Mouse (Mus musculus): ENCODE data around the gene Ezh1.

Ezh1 gene

DNA sequence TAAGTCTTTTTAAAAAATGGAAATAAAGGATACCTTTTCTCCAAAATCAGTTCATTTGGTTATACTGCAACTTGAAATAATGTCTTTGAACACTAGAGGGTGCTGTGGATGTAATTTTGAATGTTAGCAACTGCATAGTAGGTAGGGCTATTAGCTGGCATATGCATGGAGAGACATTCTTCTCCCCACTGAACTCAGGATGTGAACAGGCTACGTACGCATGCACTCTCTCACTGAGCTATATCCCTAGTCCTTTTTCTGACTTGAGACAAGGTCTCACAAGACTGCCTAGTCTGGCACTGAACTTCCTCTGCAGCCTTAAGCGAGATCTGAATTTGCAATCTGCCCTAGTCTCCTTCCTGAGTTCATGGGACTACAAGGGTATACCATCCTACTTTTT, 14.3 kb downstream of the Ezh1 start:
- DNase-seq (ENCODE audit: low read depth, low spot score): peak; percentile 64

DNA sequence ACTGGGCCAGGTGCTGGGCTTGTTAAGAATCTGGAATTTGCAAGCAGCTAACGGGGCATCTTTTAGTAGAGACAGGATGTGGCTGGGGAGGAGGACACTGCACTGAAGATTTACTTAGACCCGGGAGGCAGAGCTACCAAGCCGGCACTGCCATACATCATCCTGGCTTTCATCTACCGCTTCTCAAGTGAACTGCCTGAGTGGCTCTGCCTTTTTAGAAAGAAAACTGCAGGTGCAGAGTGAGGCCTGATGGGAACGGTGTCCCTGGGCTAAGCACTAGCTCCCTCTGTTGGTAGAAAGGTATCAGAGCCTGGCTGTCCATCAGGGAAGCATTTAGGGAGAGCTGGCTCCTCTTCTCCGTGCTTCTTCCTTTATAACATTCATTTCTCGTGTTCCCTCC, 25.3 kb downstream of the Ezh1 start:
- no peak for DNase-seq (ENCODE audit: low read depth, low spot score)

DNA sequence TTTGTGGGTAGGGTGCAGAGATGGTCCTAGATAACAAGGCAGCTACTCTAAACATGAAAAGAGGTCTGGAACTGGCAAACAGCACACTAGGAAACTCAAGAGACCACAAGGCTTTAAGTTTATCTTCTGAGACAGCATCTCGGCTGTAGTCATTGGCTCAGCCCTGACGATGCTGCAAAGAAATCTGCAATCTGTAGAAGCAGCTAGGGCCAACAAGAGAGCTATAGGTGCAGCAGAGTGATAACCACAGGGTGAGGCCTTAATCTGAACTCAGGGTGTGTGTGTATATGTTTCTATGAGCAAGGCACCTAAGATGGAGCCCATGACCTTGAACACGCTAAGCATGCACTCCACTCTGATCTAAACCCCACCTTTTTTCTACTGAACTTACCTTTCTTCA, 26.7 kb downstream of the Ezh1 start:
- no peak for DNase-seq (ENCODE audit: low read depth, low spot score)

DNA sequence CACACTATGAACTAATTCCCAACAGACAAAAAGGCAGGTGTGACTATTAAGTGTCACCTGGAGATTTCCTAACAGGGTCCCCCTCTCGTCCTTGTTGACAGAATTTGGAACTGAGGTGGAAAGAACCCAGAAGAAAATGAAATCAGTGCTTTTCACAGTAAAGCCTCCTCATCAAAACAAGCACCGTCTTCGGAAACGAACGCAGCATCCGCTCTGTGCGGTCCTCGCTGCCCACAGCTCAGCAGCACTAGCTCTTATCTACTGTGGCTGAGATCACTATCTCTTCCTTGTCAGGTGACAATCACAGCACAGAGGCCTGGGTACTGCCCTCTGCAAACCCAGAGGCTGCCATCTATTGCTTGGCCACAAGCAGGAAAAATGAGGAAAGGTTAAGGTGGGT, 30.1 kb downstream of the Ezh1 start:
- no peak for DNase-seq (ENCODE audit: low read depth, low spot score)

DNA sequence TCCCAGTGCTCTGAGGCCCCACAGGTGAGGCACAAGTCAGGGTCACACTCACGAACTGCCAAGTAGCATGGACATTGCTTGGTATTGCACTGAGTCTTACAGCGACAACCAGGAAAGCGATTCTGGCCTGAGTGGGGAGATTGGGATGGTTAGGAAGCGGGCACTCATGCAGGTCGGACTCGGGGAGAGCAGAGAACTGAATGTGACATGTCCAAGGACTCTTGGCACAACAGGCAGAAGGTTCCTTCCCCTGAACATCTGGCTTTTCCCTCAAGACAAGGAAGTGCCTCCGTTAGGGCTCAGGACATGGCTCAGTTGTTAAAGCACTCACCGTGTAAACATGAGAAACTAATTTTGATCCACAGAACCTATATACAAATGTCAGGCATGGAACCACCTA, 30.7 kb downstream of the Ezh1 start:
- DNase-seq (ENCODE audit: low read depth, low spot score): no peak

DNA sequence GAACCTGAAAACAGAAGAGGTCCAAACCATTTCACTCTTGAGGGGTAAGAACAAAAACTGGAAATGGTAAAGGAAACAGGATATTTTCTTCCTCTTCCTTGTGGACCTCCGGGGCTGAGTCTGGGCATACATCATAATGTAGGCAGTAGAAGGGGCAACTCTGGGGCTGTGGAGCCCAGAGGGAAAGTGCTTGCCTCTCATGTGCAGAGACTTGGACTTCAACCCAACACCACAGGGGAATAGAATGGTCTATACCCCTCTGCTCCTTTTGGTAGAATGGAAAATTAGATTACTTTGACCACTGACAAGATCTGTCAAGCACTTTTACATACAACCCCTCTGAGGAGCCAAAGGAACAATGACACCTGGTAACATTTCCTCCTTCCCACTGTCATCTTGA, 31.2 kb downstream of the Ezh1 start:
- DNase-seq (ENCODE audit: low read depth, low spot score): no peak

DNA sequence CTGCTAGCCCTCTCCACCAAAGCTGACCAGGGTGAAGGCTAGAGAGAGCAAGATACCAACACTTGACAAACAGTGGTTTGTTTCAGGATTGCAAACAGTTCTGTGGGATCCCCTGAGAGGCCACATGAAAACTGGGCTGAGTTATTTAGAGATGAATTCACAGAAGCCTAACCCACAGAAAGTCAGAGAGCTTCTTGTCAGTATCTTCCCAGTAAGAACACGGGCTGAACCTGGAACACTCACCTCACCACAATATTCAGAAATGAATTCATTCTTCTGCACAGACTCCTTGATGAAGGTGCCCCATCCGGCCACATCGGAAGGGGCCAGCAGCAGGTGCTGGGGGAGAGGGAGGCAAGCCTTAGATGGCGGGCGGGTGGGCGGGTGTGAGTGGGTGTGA, 31.6 kb downstream of the Ezh1 start:
- no peak for DNase-seq (ENCODE audit: low read depth, low spot score)

DNA sequence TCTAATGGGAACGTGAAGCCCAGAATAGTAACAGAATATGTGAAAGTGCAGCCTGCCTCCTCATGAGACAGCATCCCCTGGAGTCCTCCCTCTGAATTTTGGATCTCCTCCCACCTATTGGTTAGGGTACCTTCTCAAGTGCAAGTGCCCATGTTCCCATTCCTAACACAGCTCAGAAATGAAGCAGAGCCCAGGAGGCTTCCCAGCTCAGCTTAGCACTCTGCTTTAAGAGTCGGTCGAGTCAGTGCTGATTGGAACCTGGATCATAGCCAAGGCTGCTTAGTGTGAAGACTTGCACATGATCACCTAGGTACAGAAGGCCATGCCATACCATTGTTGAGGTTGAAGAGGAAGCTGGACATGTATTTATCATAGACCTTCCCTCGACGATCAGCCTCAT, 32.1 kb downstream of the Ezh1 start:
- DNase-seq (ENCODE audit: low read depth, low spot score): no peak

DNA sequence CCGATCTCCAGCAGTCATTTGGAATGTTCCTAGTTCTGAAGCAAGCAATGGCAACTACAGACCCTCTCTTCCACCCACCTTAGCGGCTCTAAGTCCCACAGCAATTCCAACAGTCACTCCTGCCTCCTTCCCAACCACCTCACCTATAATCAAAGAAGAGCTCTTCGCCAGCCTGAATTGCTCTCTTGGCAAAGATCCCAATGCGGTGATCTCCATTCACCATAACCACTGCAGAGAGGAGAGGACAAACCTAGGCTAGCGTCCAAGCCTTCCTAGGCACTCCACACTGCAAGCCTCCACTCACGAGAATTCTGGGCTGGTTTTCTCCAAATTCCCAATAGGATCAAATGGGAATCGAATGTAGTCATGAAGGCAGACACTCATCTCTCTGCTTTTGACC, 33.2 kb downstream of the Ezh1 start:
- no peak for DNase-seq (ENCODE audit: low read depth, low spot score)

DNA sequence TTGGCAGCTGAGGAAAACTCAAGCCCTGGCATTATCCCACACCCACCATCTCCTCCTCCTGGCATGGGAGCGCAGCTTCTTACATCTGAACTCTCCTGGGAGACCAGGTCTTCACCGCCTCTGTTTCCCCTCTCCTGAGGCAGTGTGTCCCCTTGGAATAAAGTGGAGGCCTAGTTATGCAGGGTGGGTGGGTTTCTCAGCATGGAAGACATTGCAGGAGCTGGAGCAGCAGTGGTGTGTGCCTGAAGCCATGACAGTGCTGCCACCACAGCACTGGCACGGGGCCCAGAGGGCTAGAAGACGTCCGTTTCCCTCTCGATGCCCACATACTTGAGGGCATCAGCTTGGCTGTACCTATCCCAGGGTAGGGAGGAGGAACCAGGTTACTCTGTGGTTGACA, 33.6 kb downstream of the Ezh1 start:
- no peak for DNase-seq (ENCODE audit: low read depth, low spot score)

DNA sequence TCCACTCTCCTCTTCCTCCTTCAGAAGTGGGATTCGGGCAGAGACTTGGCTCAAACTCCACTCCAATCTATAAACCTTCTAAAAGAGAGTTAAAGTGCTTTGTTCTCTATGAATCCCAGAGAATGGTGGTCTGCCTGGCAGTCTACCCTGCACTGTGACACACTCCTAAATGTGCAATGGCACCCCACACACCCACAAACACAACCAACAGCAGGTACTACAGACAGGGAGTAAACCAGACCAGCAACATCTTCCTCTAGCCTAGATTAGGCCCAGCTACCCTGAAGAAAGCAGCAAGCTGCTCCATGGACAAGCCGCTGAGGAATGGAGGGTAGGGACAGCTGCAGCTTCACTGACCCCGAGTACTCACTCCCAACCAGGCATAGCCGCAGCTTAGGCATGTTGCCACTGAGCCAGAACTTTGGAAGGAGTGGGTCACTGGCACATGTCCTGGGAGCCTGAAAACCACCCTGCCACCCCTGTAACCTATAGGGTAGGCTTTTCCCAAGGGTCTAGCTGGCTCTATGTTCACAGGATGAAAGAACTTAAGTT, 34.3 kb downstream of the Ezh1 start:
- DNase-seq (ENCODE audit: low read depth, low spot score): no peak

DNA sequence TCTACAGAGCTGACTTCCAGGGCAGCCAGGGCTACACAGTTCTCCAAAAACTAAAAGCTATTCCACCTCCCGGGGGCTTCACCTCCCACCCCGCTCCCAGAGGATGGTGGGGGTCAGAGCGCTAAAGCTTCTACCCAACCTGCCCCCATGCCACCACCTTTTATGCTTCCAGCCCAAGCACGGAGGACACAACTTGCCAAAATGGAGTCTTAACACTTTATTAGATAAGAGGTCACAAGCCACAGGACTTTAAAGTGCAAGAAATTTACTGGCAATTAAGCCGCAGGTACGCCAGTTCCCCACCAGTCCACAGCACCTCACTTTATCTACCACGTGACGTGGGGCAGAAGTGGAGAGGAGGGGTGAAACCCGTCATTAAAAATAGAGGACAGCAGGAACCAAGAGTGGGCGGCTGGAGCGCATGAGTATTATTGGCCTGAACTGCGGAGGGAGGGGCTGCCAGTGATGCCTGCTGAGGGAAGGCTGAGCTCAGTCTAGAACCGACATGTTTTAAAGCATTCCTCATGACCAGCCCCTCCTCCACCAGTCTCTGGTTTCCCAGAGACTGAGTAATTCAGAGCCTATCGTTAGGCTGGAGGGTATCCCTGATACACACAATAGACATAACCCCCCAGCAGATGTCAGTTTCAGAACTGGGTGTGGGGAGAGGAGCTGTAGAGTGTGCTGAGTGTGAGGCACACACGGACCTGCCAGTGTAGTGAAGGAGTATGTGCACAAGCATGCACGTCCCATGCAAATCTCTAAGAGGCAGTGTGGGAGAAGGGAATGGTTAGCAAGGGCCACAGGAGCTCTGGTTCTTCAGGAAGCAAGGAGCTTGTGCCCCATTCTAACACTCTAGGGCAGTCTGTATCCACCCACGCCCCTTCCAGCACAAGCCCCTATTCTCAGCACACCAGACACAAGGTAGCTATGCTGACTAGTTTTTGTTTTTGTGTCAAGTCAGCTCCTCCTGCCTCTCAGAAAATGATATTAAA, 35.1 kb downstream of the Ezh1 start:
- DNase-seq (ENCODE audit: low read depth, low spot score): no peak

DNA sequence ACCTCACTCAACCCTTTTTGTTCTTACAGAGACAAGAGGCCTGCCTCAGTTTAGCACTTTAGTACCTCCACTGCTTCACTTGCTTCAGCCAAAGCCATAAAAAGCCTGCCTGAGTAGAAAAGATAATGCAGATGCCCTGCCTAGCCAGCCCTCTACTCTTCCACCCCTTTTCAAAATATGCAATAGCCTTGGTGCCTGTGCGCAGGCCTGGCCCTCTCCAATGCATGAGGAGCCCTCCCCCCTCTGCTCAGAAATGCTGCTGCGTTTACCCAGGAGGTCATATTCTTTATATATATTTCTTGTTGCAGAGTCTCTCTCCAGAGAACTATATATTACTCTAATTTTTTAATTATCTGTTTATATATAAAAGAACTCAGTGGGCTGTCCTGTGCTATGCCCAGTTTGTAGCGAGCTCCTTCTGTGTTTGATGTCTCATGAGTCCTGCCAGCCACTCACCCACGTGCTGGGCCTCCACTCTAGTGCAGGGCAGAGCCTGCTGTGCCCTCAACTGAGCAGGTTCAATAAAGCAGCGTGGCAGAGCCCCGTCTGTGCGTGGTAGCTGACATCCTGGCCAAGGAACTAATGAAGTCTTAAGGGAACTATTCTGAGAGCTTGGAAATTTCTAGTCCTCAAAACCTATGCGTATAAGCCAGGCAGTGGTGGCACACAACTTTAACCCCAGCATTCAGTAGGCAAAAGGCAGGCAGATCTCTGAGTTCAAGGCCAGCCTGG, 35.9 kb downstream of the Ezh1 start:
- no peak for DNase-seq (ENCODE audit: low read depth, low spot score)

DNA sequence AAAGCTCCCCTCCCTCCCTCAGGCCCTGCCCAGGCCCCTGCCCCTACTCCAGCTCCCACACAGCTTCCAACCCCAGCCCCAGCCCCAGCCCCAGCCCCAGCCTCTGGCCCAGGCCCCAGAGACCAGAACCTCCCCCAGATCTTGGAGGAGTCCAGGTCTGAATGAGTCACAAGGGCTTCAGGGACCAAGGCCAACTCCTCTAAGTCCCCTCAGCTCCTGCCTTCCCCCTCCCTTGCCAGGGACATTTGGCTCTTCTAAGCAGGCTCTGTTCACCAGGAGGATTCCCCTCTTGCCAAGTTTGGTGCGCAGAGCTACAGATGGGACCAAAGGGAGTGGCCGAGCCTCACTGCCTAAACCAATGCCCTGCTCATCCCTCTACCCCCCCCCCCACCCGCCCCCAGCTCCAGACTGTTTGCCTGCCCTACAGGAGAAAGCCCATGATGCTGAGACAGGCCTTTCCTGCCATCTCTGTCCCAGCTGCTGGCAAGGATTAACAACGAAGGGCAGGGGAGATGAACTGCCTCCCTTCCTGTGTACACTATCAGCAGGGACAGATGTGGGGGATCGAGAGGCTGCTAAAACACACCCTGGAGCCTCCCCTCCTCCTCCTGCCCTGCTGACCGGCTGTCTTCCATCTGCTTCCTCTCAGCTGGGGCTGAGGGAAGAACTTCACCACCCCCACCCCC, 36.6 kb downstream of the Ezh1 start:
- DNase-seq (ENCODE audit: low read depth, low spot score): peak; percentile 67

DNA sequence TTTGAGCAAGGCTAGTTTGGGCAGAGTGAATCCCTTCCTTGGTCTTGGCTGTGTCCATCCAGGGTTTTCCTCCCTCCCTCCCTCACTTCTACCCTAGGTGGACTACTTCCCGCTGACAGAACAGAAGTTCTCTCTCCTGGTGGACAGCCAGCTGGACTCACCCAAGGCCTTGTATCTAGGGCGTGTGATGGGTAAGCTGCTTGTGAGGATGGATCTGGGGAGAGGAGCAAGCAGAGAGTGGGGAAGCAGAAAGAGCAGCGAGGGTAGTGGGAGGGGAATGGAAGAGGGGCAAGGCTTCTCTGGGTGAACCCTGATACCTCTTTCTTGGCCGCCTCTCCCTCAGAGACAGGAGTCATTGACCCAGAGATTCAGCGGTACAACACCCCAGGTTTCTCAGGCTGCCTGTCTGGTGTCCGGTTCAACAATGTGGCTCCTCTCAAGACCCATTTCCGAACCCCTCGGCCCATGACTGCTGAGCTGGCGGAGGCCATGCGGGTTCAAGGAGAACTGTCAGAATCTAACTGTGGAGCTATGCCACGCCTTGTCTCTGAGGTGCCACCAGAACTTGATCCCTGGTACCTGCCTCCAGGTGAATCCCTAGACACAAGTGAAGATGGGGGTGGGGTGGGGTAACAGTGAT, 38.0 kb downstream of the Ezh1 start:
- no peak for DNase-seq (ENCODE audit: low read depth, low spot score)

DNA sequence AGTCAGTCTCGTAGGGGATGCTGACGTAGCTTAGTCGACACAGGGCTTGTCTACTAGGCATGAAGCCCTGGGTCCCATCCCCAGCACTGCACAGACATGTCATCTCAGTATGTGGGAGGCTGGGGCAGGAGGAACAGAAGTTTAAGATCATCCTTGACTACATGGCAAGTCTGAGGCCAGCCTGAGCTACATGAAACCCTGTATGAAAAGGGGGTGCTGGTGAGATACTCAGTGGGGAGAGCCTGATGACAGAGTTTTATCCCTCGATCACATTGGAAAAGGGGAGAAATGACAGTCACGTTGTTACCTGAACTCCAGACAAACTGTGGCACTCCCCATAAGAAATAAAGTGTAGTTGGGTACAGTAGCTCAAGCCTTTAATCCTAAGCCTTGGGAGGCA, 38.7 kb downstream of the Ezh1 start:
- no peak for DNase-seq (ENCODE audit: low read depth, low spot score)

DNA sequence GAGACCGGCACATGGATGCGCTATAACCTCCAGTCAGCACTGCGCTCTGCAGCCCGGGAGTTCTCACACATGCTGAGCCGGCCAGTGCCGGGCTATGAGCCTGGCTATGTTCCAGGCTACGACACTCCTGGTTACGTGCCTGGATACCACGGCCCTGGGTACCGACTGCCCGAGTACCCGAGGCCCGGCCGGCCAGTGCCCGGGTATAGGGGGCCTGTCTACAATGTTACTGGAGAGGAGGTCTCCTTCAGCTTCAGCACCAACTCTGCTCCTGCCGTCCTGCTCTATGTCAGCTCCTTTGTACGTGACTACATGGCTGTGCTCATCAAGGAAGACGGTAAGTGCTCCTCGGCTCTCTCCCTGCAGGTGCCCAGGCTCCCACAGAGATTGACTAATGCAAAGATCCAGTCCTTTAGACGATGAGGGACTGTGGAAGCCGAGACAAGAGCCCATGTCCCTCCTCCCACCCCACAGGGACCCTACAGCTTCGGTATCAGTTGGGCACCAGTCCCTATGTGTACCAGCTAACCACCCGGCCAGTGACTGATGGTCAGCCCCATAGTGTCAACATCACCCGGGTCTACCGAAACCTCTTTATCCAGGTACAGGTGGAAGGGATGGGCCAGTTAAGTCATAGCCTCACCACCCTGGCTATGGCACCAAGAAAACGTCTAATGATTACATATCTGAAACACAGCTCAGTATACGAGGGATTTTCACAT, 39.6 kb downstream of the Ezh1 start:
- no peak for DNase-seq (ENCODE audit: low read depth, low spot score)

DNA sequence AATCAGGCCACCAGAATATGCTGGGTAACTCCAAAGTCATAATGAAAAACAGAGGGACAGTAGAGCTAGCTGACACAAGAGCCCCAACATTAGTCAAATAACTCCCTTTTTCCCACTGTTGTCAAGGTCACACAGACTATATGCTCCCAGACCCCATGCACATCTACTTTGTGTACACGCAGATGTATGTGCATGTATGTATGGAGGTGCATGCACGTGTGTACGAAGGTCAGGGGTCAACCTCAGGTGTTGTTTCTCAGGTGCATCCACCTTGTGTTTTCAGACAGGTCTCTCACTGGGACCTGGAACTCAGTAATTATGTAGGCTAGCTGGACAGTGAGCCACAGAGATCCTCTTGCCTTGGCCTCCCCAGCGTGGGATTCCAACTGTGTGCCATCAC, 40.8 kb downstream of the Ezh1 start:
- DNase-seq (ENCODE audit: low read depth, low spot score): no peak

DNA sequence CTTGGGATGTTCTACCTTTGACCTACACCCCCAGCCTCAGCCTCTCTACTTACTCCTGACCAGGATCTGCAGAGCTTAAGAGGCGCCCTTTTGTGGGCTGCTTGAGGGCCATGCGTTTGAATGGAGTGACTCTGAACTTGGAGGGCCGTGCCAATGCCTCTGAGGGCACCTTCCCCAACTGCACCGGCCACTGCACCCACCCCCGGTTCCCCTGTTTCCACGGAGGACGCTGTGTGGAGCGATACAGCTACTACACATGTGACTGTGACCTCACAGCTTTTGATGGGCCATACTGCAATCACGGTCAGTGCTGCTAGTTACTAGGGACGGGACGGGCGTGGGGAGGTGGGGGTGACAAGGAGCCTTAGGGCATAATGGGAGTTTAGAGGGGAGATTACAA, 41.3 kb downstream of the Ezh1 start:
- no peak for DNase-seq (ENCODE audit: low read depth, low spot score)

DNA sequence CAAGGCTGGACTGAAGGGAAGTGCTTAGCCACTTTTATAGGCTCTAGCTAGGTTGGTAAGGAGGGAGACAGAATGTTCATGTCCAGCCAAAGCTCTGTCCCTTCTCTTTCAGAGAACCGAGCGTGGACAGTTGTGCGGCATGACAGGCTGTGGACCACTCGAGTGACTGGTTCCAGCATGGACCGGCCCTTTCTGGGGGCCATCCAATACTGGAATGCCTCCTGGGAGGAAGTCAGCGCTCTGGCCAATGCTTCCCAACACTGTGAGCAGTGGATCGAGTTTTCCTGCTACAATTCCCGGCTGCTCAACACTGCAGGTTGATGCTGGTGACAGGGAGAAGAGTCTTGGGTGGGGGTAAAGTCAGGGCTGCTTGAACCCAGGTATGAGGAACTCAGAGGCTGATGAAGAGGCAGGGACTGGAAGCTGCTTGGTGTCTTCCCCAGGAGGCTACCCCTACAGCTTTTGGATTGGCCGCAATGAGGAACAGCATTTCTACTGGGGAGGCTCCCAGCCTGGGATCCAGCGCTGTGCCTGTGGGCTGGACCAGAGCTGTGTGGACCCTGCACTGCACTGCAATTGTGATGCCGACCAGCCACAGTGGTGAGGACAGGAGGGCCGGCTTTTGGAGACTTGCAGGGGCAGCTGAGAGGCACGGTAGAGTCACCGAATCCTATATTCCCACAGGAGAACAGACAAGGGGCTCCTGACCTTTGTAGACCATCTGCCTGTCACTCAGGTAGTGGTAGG, 43.3 kb downstream of the Ezh1 start:
- DNase-seq (ENCODE audit: low read depth, low spot score): no peak
